18 mouse cellular contexts compared by ENCODE assay signal in the genomic region with DNA sequence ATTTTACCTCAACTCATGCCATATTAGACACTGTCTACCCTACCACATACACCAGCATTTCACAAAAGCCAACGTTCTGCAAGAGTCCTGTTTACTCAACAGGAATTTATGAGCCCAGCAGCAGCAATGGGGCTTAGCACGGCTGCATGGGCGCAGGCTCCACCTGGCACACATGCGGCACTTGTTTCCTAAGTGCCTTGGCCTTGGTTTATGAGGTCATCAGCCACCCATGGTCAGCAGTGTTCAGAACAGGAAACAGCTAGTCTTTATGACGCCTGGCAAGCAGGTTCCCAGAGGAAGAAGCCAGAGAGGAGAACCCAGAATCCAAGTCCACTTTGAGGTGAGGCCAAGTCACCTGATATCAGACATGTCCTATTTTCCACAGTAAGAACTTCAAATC.
DNase-seq lines count a peak whose midpoint lies in the region; ATAC-seq lines count a peak whose summit lies in the region.
"Had no signal": no experiment of that assay in that cellular context is flagged by ENCODE, and none has a peak within 500 bp of the region (broad histone marks: within the 10 kb centered on the region; RNA-seq: fewer than 3 reads in every experiment).

No protein-coding gene starts in this region.

- H3K27me3 ChIP-seq in kidney, embryonic 15.5 days: no peaks in the 10 kb centered on the region
- H3K27me3 ChIP-seq in intestine, embryonic 14.5 days (replicated peaks; ENCODE audit: control insufficient read depth, insufficient read depth, low read length): no peaks in the 10 kb centered on the region
- H3K27me3 ChIP-seq in midbrain, embryonic 13.5 days: no peaks in the 10 kb centered on the region
- H3K27me3 ChIP-seq: heart, embryonic 15.5 days; neural tube, embryonic 15.5 days had no signal

- no peak; the same call in 1 of the 2 replicates for ATAC-seq in kidney, embryonic 15.5 days (replicated peaks; ENCODE audit: low FRiP score)
- ATAC-seq in intestine, embryonic 14.5 days (replicated peaks; ENCODE audit: low FRiP score, low TSS enrichment, low read depth): peak; percentile 72; the same call in 1 of the 2 replicates
- ATAC-seq in midbrain, embryonic 13.5 days: no peak
- ATAC-seq: CD4-positive, CD25-positive, alpha-beta regulatory T cell, adult 4 months had no signal

- H3K9ac ChIP-seq in kidney, embryonic 15.5 days: no peak overlapping the region
- no peak overlapping the region for H3K9ac ChIP-seq in intestine, embryonic 14.5 days (ENCODE audit: low read length)
- H3K9ac ChIP-seq in midbrain, embryonic 13.5 days (replicated peaks): no peak overlapping the region
- H3K9ac ChIP-seq: heart, embryonic 15.5 days; lung, embryonic 14.5 days; neural tube, embryonic 15.5 days had no signal

- H3K4me1 ChIP-seq in kidney, embryonic 15.5 days: peaks cover 34% of the 10 kb centered on the region
- H3K4me1 ChIP-seq in intestine, embryonic 14.5 days (replicated peaks; ENCODE audit: control insufficient read depth, insufficient read depth, low read length): peaks cover 17% of the 10 kb centered on the region; the same call in 1 of the 2 replicates
- peaks cover 23% of the 10 kb centered on the region for H3K4me1 ChIP-seq in midbrain, embryonic 13.5 days (replicated peaks)

- no peak overlapping the region for H3K4me3 ChIP-seq in kidney, embryonic 15.5 days (replicated peaks)
- no peak overlapping the region for H3K4me3 ChIP-seq in intestine, embryonic 14.5 days (ENCODE audit: low read depth, low read length)
- H3K4me3 ChIP-seq in midbrain, embryonic 13.5 days (replicated peaks): no peak overlapping the region
- H3K4me3 ChIP-seq: forebrain, embryonic 10.5 days; heart, embryonic 15.5 days; midbrain, embryonic 10.5 days; neural tube, embryonic 15.5 days had no signal

- no peaks in the 10 kb centered on the region for H3K36me3 ChIP-seq in kidney, embryonic 15.5 days
- no peaks in the 10 kb centered on the region for H3K36me3 ChIP-seq in intestine, embryonic 14.5 days (ENCODE audit: control insufficient read depth, insufficient read depth, low read length)
- H3K36me3 ChIP-seq in midbrain, embryonic 13.5 days: no peaks in the 10 kb centered on the region
- H3K36me3 ChIP-seq: forebrain, embryonic 10.5 days; heart, embryonic 15.5 days; midbrain, embryonic 10.5 days; neural tube, embryonic 15.5 days had no signal

- H3K27ac ChIP-seq in kidney, embryonic 15.5 days: no peak overlapping the region
- H3K27ac ChIP-seq in intestine, embryonic 14.5 days (ENCODE audit: low read depth): no peak overlapping the region
- no peak overlapping the region for H3K27ac ChIP-seq in midbrain, embryonic 13.5 days
- H3K27ac ChIP-seq: forebrain, embryonic 10.5 days; heart, embryonic 15.5 days; midbrain, embryonic 10.5 days; neural tube, embryonic 15.5 days had no signal

- WGBS in kidney, embryonic 15.5 days: 21% methylated on average over 5 of the region's 5 CpGs
- WGBS in intestine, embryonic 14.5 days: 31% methylated on average over 5 of the region's 5 CpGs
- 88% methylated on average over 5 of the region's 5 CpGs for WGBS in midbrain, embryonic 13.5 days

- no peaks in the 10 kb centered on the region for H3K9me3 ChIP-seq in kidney, embryonic 15.5 days (replicated peaks)
- H3K9me3 ChIP-seq in intestine, embryonic 14.5 days (ENCODE audit: control insufficient read depth, low read length): no peaks in the 10 kb centered on the region
- no peaks in the 10 kb centered on the region for H3K9me3 ChIP-seq in midbrain, embryonic 13.5 days
- H3K9me3 ChIP-seq: forebrain, embryonic 10.5 days; heart, embryonic 15.5 days; midbrain, embryonic 10.5 days; neural tube, embryonic 15.5 days had no signal

- H3K4me2 ChIP-seq in kidney, embryonic 15.5 days: no peak overlapping the region
- no peak overlapping the region for H3K4me2 ChIP-seq in intestine, embryonic 14.5 days (ENCODE audit: low read length)
- no peak overlapping the region for H3K4me2 ChIP-seq in midbrain, embryonic 13.5 days (replicated peaks)
- H3K4me2 ChIP-seq: heart, embryonic 15.5 days; lung, embryonic 14.5 days; neural tube, embryonic 15.5 days had no signal

- peak; percentile 53 for DNase-seq in kidney, adult 11 months
- peak; percentile 39 to 59 for DNase-seq in adrenal gland, postnatal 36 days
- DNase-seq in intestine, embryonic 14.5 days (ENCODE audit: low spot score): no peak
- peak; percentile 20 to 40 for DNase-seq in kidney, postnatal 4 days
- no peak for DNase-seq in cerebellum, adult 11-12 months
- DNase-seq in cerebellum, postnatal 14 days: no peak
- DNase-seq: cerebellum, adult 18-20 months; left cerebral cortex, postnatal 4 days; lung, embryonic 14.5 days; retina, postnatal 1 day; thymus, postnatal 25 days had no signal

Comparison
In these comparisons a context has a peak if more than half of its experiments do, and no peak if none do; other contexts are left out.
1. DNase-seq: peak in kidney, adult 11 months (single experiment), adrenal gland, postnatal 36 days (2 of 2) and kidney, postnatal 4 days (2 of 2); none in intestine, embryonic 14.5 days (single experiment), cerebellum, adult 11-12 months (single experiment) and cerebellum, postnatal 14 days (0 of 2).